Mouse (Mus musculus) forebrain, embryonic 11.5 days (tissue): ENCODE measurements around the gene Amz2. TPM values are rescaled to one million over a fixed set of nuclear protein-coding genes. Genes with fewer than 3 reads are reported as not detected.

ENCODE experiments used
- ATAC-seq: fragments of 200-750 bp; cut with Nextera tagmentation; replicated peaks from 2 replicates; pipeline ENCODE4 v1.8.0; 2017; ENCODE audit warnings: moderate TSS enrichment; ENCODE audit not compliant: low FRiP score
- DNase-seq: peaks from one replicate; pipeline ENCODE4 v3.0.0-alpha.2; 2017; ENCODE audit warnings: low spot score
- H3K27ac ChIP-seq: fragments of 300-500 bp; sonication (generic); 2 replicates; pipeline ENCODE4 v1.5.1; 2014; ENCODE audit warnings: low read depth, low read length
- H3K27me3 ChIP-seq: fragments of 300-500 bp; sonication (generic); 2 replicates; pipeline ENCODE4 v1.6.1; 2014; ENCODE audit warnings: mild to moderate bottlenecking, low read length, mixed read lengths; ENCODE audit not compliant: control insufficient read depth, insufficient read depth
- H3K36me3 ChIP-seq: fragments of 300-500 bp; sonication (generic); 2 replicates; pipeline ENCODE4 v1.6.1; 2014; ENCODE audit warnings: mild to moderate bottlenecking, low read length, moderate library complexity, mixed read lengths; ENCODE audit not compliant: control insufficient read depth, insufficient read depth
- H3K4me1 ChIP-seq: fragments of 300-500 bp; sonication (generic); replicated peaks from 2 replicates; pipeline ENCODE4 v1.6.1; 2014; ENCODE audit warnings: low read length, mixed read lengths; ENCODE audit not compliant: control insufficient read depth, insufficient read depth
- H3K4me2 ChIP-seq: fragments of 300-500 bp; sonication (generic); 2 replicates; pipeline ENCODE4 v1.6.1; 2014; ENCODE audit warnings: low read depth, mild to moderate bottlenecking, low read length, moderate library complexity, mixed read lengths; ENCODE audit not compliant: severe bottlenecking
- H3K4me3 ChIP-seq: fragments of 300-500 bp; sonication (generic); 2 replicates; pipeline ENCODE4 v1.5.1; 2014; ENCODE audit warnings: low read depth, low read length
- H3K9ac ChIP-seq: fragments of 300-500 bp; sonication (generic); 2 replicates; pipeline ENCODE4 v1.6.1; 2014; ENCODE audit warnings: low read length
- H3K9me3 ChIP-seq: fragments of 300-500 bp; sonication (generic); 2 replicates; pipeline ENCODE4 v1.6.1; 2016; ENCODE audit warnings: low read length, mixed read lengths; ENCODE audit not compliant: control insufficient read depth
- WGBS: fragments of 180-500 bp; shearing (Covaris S2); extraction: QIAGEN DNeasy Blood & Tissue Kit; methylation state at CpG from one replicate; pipeline ENCODE4 v1.1.7; 2014; 5-methylcytosine and 5-hydroxymethylcytosine counted together
- polyA plus RNA-seq: library from polyadenylated mRNA; unstranded; fragments of >200 nt; fragmentation: Nextera tagmentation; extraction: Ambion mirVana; gene quantifications from 2 replicates; pipeline ENCODE4 v1.2.1, GENCODE M21; 2014

Amz2 gene
- 46.6 and 48.2 TPM in 2 replicates for polyA plus RNA-seq

DNA sequence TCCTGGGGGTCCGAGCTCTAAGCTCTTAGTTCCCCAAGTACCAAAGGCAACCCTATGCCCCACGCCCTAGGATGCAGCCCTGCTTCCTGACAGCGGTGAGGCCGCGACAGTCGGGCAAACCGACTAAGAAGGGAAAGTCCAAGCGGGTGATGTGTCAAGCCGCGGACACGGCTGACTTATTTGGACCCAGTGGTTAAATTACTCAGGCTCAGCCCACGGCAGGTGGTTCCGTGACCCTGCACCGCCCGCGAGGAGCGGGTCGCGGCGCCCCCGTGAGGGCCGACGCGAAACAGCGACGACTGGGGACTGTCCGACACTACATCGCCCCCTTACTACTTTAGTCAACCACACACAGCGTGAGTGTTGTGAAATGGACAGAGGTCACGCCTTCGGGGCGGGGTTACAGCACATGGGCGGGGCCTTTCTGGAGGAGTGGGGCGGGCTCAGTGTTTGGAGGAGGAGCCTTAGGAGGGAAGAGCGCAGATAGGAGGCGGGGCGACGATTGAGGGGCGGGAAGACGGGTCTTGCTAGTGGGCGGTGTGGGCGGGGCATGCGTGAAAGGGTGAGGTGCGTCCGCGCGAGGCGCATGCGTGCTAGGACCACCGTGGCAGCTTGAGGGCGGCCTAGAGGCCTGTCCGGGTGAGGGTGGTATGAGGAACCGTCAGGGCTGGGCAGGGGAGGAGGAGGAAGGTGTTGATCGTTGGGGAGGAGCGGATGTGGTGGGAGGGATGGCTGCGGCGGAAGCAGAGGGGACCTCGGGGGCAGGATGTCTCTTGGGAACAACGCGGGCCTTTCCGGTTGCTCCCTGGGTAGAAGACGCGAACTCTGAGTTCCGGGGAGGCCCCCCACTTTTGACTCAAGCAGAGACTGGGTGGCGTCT is at the start of gene Amz2:
Amz2 (plus strand) TSS at position 555 of the 880 bp plus-strand sequence.
- peak within 1 kb of the TSS; percentile 63 for H3K4me2 ChIP-seq
- H3K4me3 ChIP-seq, result peak within 1 kb of the TSS; percentile 52
- peak; percentile 97 for ATAC-seq
- H3K27ac ChIP-seq, result peak within 1 kb of the TSS; percentile 70
- under 1% methylated on average over 65 of the region's 65 CpGs for WGBS
- no peaks in the 10 kb centered on the region; the same call in 1 of the 2 replicates for H3K4me1 ChIP-seq
- no peaks in the 10 kb centered on the region for H3K9me3 ChIP-seq
- H3K27me3 ChIP-seq, result no peaks in the 10 kb centered on the region
- DNase-seq, result peak; percentile 100
- H3K9ac ChIP-seq, result peak within 1 kb of the TSS; percentile 68
- H3K36me3 ChIP-seq, result no peaks in the 10 kb centered on the region; the same call in 1 of the 2 replicates

DNA sequence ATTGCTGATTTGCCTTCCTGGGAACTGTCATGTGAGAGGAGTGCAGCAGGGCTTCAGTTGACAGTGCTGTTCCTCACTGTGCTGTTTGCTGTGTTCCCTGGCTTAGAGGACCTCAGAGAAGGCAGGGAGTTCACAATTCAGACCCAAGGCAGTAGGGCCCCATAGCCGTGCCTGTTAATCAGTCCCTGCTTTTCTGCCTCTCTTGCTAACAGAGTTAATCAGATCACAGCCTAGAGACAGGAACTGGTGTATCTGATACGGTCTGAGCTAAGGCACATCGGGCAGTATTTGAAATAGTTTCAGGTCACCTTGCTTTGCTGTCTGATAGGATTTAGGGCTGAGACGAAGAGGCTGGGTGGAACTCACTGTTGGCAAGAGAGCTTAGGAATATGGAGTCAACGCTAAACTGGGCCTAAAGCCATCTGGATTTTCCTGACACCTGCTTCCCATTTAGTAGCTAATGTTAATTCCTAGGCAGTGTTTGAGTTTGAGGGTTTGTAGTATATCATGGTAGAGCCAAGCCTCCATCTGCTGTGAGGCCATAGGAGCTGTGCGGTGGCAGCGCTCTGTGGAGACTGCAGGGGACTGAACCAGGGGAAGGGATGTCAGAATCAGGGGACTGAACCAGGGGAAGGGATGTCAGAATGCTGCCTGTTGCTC is 49.1 kb upstream of the Amz2 start:
- Histone ChIP-seq H3K9ac (no peak overlapping the region), H3K27ac (no peak overlapping the region), H3K36me3 (no peaks in the 10 kb centered on the region; the same call in 1 of the 2 replicates), H3K27me3 (no peaks in the 10 kb centered on the region), H3K9me3 (no peaks in the 10 kb centered on the region), H3K4me2 (no peak overlapping the region), H3K4me1 (peaks cover 7% of the 10 kb centered on the region; the same call in 1 of the 2 replicates), H3K4me3 (no peak overlapping the region)
- ATAC-seq (no peak), DNase-seq (no peak)
- WGBS, result 59% methylated on average over 7 of the region's 7 CpGs

GRCm38 (mm10) chr11:109377477-109377876 is 48.3 kb upstream of the Amz2 start:
- no peak for DNase-seq
- H3K4me2 ChIP-seq, result no peak overlapping the region
- no peaks in the 10 kb centered on the region; the same call in 1 of the 2 replicates for H3K36me3 ChIP-seq
- ATAC-seq, result 0 out of 2 replicates have a peak, but pooled peaks have one; percentile 49
- no peak overlapping the region for H3K9ac ChIP-seq
- H3K4me1 ChIP-seq, result peaks cover 7% of the 10 kb centered on the region; the same call in 1 of the 2 replicates
- no peaks in the 10 kb centered on the region for H3K9me3 ChIP-seq
- H3K27ac ChIP-seq, result no peak overlapping the region
- H3K4me3 ChIP-seq, result no peak overlapping the region
- H3K27me3 ChIP-seq, result no peaks in the 10 kb centered on the region
- 51% methylated on average over 10 of the region's 10 CpGs for WGBS

- Histone ChIP-seq H3K4me2 (no peak overlapping the region), H3K9ac (no peak overlapping the region), H3K27me3 (no peaks in the 10 kb centered on the region), H3K4me1 (peaks cover 7% of the 10 kb centered on the region; the same call in 1 of the 2 replicates), H3K4me3 (no peak overlapping the region), H3K9me3 (no peaks in the 10 kb centered on the region), H3K27ac (no peak overlapping the region), H3K36me3 (no peaks in the 10 kb centered on the region; the same call in 1 of the 2 replicates)
- 82% methylated on average over 7 of the region's 7 CpGs for WGBS
- no peak for ATAC-seq
- peak; percentile 14 for DNase-seq
These were observed 47.7 kb upstream of the Amz2 start for GRCm38 (mm10) chr11:109378051-109378450.

GRCm38 (mm10) chr11:109380662-109381061 is 45.1 kb upstream of the Amz2 start:
- Histone ChIP-seq H3K27me3 (no peaks in the 10 kb centered on the region), H3K27ac (no peak overlapping the region), H3K36me3 (no peaks in the 10 kb centered on the region), H3K4me2 (no peak overlapping the region), H3K4me1 (peaks cover 7% of the 10 kb centered on the region; the same call in 1 of the 2 replicates), H3K9me3 (no peaks in the 10 kb centered on the region), H3K9ac (no peak overlapping the region), H3K4me3 (no peak overlapping the region)
- ATAC-seq, result no peak
- DNase-seq, result no peak
- WGBS, result 90% methylated on average over 5 of the region's 5 CpGs

GRCm38 (mm10) chr11:109385296-109385695 is 40.5 kb upstream of the Amz2 start:
- H3K36me3 ChIP-seq, result no peaks in the 10 kb centered on the region
- H3K9ac ChIP-seq, result no peak overlapping the region
- DNase-seq (peak; percentile 19), ATAC-seq (no peak)
- no peaks in the 10 kb centered on the region for H3K27me3 ChIP-seq
- no peak overlapping the region for H3K27ac ChIP-seq
- H3K4me1 ChIP-seq, result no peaks in the 10 kb centered on the region
- 94% methylated on average over 8 of the region's 8 CpGs for WGBS
- no peak overlapping the region for H3K4me3 ChIP-seq
- no peaks in the 10 kb centered on the region for H3K9me3 ChIP-seq
- H3K4me2 ChIP-seq, result no peak overlapping the region

DNA sequence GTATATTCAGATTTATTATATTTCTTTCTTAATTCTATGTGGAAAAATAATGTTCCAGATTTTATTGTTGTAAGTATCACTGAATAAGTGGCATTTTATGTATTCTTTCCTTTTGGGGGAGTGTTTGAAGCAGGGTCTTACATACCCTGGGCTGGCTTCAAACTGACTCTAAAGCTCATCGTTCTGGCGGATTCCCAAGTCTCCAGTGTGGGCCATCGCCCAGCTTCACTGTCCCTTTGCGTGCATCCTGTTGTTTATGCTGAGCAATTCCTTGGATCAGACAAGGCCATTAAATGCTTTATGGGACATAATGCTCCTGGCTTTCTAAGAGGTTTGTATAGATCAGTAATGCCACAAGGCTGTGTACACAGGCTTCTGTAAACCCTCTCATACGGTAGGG is 36.7 kb upstream of the Amz2 start:
- no peaks in the 10 kb centered on the region for H3K36me3 ChIP-seq
- no peaks in the 10 kb centered on the region for H3K27me3 ChIP-seq
- no peak overlapping the region for H3K4me3 ChIP-seq
- 93% methylated on average over 5 of the region's 5 CpGs for WGBS
- no peak for ATAC-seq
- H3K9ac ChIP-seq, result no peak overlapping the region
- DNase-seq, result no peak
- no peaks in the 10 kb centered on the region for H3K4me1 ChIP-seq
- H3K9me3 ChIP-seq, result no peaks in the 10 kb centered on the region
- H3K27ac ChIP-seq, result no peak overlapping the region
- no peak overlapping the region for H3K4me2 ChIP-seq

GRCm38 (mm10) chr11:109391200-109391599 is 34.5 kb upstream of the Amz2 start:
- Histone ChIP-seq H3K9ac (no peak overlapping the region), H3K27ac (no peak overlapping the region), H3K36me3 (no peaks in the 10 kb centered on the region; the same call in 1 of the 2 replicates), H3K27me3 (no peaks in the 10 kb centered on the region), H3K9me3 (no peaks in the 10 kb centered on the region), H3K4me2 (no peak overlapping the region), H3K4me3 (no peak overlapping the region), H3K4me1 (no peaks in the 10 kb centered on the region)
- ATAC-seq (no peak), DNase-seq (no peak)
- WGBS, result 85% methylated on average over 7 of the region's 7 CpGs
